Mouse (Mus musculus): ENCODE results near the gene C6. TPM values are rescaled to one million over a fixed set of nuclear protein-coding genes. Genes with fewer than 3 reads are reported as not detected.

Gene C6
- not detected in 2 replicates for polyA plus RNA-seq (2014; fragmentation: Nextera tagmentation; extraction: Ambion mirVana)

DNA sequence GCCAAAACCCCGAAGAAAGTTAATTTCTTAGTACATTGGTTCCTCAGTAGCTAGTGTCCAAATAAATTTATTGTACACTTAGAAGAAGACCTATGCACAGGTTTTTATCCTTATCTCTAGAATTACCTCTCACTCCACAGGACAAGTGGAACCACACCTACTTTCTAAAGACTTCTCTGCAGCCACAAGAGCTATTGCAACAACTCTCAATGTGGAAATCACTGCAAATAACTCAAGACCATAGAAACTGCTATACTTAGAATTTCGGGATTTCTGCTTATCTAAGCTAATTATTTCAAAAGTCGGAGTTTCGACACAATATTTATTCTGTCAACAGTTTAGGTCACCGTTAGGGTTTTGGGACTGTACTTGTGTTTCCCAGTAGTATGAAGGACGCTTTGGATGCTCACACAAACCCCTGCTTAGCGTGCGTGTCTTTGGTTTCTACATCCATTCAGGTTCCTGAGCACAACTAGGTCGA lies at the start of gene C6:
C6 (plus strand) TSS at position 346 of the 481 bp plus-strand sequence.
- no peaks in the 10 kb centered on the region for H3K36me3 ChIP-seq (ENCODE audit: insufficient read depth)
- no peaks in the 10 kb centered on the region for H3K27me3 ChIP-seq (ENCODE audit: insufficient read depth, low read length)
- ATAC-seq (ENCODE audit: insufficient read depth) (no peak), DNase-seq (no peak)
- no peak for TF ChIP-seq CTCF (IDR thresholded peaks at IDR 0.05; ENCODE audit: low read depth)
- no peaks in the 10 kb centered on the region for H3K4me1 ChIP-seq (ENCODE audit: insufficient read depth)
- 82% methylated on average over 9 of the region's 9 CpGs for WGBS
- no peak within 1 kb of the TSS for H3K4me3 ChIP-seq (ENCODE audit: low read depth, low read length)
- H3K27ac ChIP-seq (ENCODE audit: low read depth), result no peak within 1 kb of the TSS
- no peak within 1 kb of the TSS for H3K9ac ChIP-seq
- H3K4me2 ChIP-seq, result no peak within 1 kb of the TSS
- H3K9me3 ChIP-seq (ENCODE audit: low read depth, low read length), result no peaks in the 10 kb centered on the region

DNA sequence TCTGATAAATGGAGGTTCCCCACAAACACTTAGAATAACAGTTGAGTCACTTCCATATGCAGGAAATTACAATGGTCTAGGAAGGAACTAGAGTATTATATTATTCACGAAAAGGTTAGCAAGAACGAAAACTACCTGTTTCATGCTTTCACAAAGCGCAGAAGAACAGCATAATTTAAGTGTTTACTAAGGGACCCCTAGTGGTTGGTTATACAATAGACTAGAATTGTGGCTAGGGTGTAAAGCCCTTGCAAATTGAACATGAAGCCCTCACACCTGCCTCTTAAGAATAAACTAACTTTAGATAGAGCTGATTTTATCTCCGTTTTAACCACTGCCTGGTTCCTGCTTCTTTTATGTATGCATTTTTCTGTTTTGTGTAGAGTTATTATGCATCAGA lies 29.4 kb upstream of the C6 start:
- DNase-seq (no peak), ATAC-seq (ENCODE audit: insufficient read depth) (no peak)
- Histone ChIP-seq H3K4me3 (ENCODE audit: low read depth, low read length) (no peak overlapping the region), H3K27me3 (ENCODE audit: insufficient read depth, low read length) (no peaks in the 10 kb centered on the region), H3K4me1 (ENCODE audit: insufficient read depth) (no peaks in the 10 kb centered on the region), H3K9ac (no peak overlapping the region), H3K27ac (ENCODE audit: low read depth) (no peak overlapping the region), H3K36me3 (ENCODE audit: insufficient read depth) (no peaks in the 10 kb centered on the region), H3K9me3 (ENCODE audit: low read depth, low read length) (peaks cover 10% of the 10 kb centered on the region), H3K4me2 (no peak overlapping the region)
- 81% methylated on average over 4 of the region's 4 CpGs for WGBS
- TF ChIP-seq CTCF (IDR thresholded peaks at IDR 0.05; ENCODE audit: low read depth), result peak; percentile 11; the same call in 1 of the 2 replicates

GRCm38 (mm10) chr15:4734150-4734549 lies 7.2 kb downstream of the C6 start:
- Histone ChIP-seq H3K9ac (no peak overlapping the region), H3K36me3 (ENCODE audit: insufficient read depth) (no peaks in the 10 kb centered on the region), H3K4me1 (ENCODE audit: insufficient read depth) (no peaks in the 10 kb centered on the region), H3K27ac (ENCODE audit: low read depth) (no peak overlapping the region), H3K4me2 (no peak overlapping the region), H3K4me3 (ENCODE audit: low read depth, low read length) (no peak overlapping the region), H3K27me3 (ENCODE audit: insufficient read depth, low read length) (no peaks in the 10 kb centered on the region), H3K9me3 (ENCODE audit: low read depth, low read length) (no peaks in the 10 kb centered on the region)
- WGBS, result 90% methylated on average over 1 of the region's 1 CpGs
- ATAC-seq (ENCODE audit: insufficient read depth) (no peak), DNase-seq (no peak)
- TF ChIP-seq CTCF (IDR thresholded peaks at IDR 0.05; ENCODE audit: low read depth), result no peak

- no peak overlapping the region for H3K9ac ChIP-seq
- H3K9me3 ChIP-seq (ENCODE audit: low read depth, low read length), result no peaks in the 10 kb centered on the region
- ATAC-seq (ENCODE audit: insufficient read depth) (no peak), DNase-seq (no peak)
- H3K4me1 ChIP-seq (ENCODE audit: insufficient read depth), result no peaks in the 10 kb centered on the region
- no peak overlapping the region for H3K4me3 ChIP-seq (ENCODE audit: low read depth, low read length)
- no peak for TF ChIP-seq CTCF (IDR thresholded peaks at IDR 0.05; ENCODE audit: low read depth)
- no peaks in the 10 kb centered on the region for H3K36me3 ChIP-seq (ENCODE audit: insufficient read depth)
- no peak overlapping the region for H3K27ac ChIP-seq (ENCODE audit: low read depth)
- H3K4me2 ChIP-seq, result no peak overlapping the region
- no peaks in the 10 kb centered on the region for H3K27me3 ChIP-seq (ENCODE audit: insufficient read depth, low read length)
- 81% methylated on average over 2 of the region's 2 CpGs for WGBS
Measured at GRCm38 (mm10) chr15:4734996-4735609, 8.1 kb downstream of the C6 start.

- 84% methylated on average over 3 of the region's 3 CpGs for WGBS
- Histone ChIP-seq H3K27me3 (ENCODE audit: insufficient read depth, low read length) (no peaks in the 10 kb centered on the region), H3K4me2 (no peak overlapping the region), H3K27ac (ENCODE audit: low read depth) (no peak overlapping the region), H3K4me3 (ENCODE audit: low read depth, low read length) (no peak overlapping the region), H3K4me1 (ENCODE audit: insufficient read depth) (no peaks in the 10 kb centered on the region), H3K9ac (no peak overlapping the region), H3K9me3 (ENCODE audit: low read depth, low read length) (no peaks in the 10 kb centered on the region), H3K36me3 (ENCODE audit: insufficient read depth) (no peaks in the 10 kb centered on the region)
- DNase-seq (no peak), ATAC-seq (ENCODE audit: insufficient read depth) (no peak)
- TF ChIP-seq CTCF (IDR thresholded peaks at IDR 0.05; ENCODE audit: low read depth), result no peak
Measured at GRCm38 (mm10) chr15:4747656-4748055, 20.7 kb downstream of the C6 start.

GRCm38 (mm10) chr15:4790378-4790777 lies 63.4 kb downstream of the C6 start:
- H3K27ac ChIP-seq (ENCODE audit: low read depth), result no peak overlapping the region
- H3K36me3 ChIP-seq (ENCODE audit: insufficient read depth), result no peaks in the 10 kb centered on the region
- 37% methylated on average over 3 of the region's 3 CpGs for WGBS
- no peak overlapping the region for H3K4me3 ChIP-seq (ENCODE audit: low read depth, low read length)
- no peaks in the 10 kb centered on the region for H3K4me1 ChIP-seq (ENCODE audit: insufficient read depth)
- ATAC-seq (ENCODE audit: insufficient read depth), result no peak
- TF ChIP-seq CTCF (IDR thresholded peaks at IDR 0.05; ENCODE audit: low read depth), result no peak
- H3K27me3 ChIP-seq (ENCODE audit: insufficient read depth, low read length), result no peaks in the 10 kb centered on the region
- H3K9me3 ChIP-seq (ENCODE audit: low read depth, low read length), result no peaks in the 10 kb centered on the region
- no peak overlapping the region for H3K4me2 ChIP-seq
- no peak for DNase-seq
- no peak overlapping the region for H3K9ac ChIP-seq

DNA sequence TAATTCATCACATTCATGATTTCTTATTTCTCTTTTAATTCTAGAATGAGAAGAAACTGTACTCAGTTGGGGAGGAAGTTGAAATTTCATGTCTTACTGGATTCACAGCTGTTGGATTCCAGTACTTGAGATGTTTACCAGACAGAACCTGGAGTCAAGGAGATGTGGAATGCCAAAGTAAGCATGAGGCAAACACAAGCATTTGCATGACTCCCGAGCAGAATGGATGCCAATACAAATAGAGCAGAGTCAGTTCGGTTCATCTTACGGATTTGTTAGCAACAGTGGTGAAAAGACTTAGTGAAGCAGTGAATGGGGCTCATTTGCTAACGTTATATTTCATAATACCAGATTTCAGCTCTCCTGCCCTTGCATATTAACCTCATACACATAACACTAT lies 69.9 kb downstream of the C6 start:
- H3K4me2 ChIP-seq, result no peak overlapping the region
- TF ChIP-seq CTCF (IDR thresholded peaks at IDR 0.05; ENCODE audit: low read depth), result no peak
- WGBS, result 56% methylated on average over 4 of the region's 4 CpGs
- H3K9ac ChIP-seq, result no peak overlapping the region
- no peaks in the 10 kb centered on the region for H3K27me3 ChIP-seq (ENCODE audit: insufficient read depth, low read length)
- no peaks in the 10 kb centered on the region for H3K4me1 ChIP-seq (ENCODE audit: insufficient read depth)
- DNase-seq, result no peak
- H3K27ac ChIP-seq (ENCODE audit: low read depth), result no peak overlapping the region; the same call in 1 of the 2 replicates
- ATAC-seq (ENCODE audit: insufficient read depth), result no peak
- H3K36me3 ChIP-seq (ENCODE audit: insufficient read depth), result no peaks in the 10 kb centered on the region
- no peak overlapping the region for H3K4me3 ChIP-seq (ENCODE audit: low read depth, low read length)
- H3K9me3 ChIP-seq (ENCODE audit: low read depth, low read length), result no peaks in the 10 kb centered on the region
